Mouse (Mus musculus): ENCODE measurements at regions not wholly inside any gene's neighbourhood (a gene's known extent, or its start where the extent isn't known, plus 50 kb on each side); places are given as distances from the start of the nearest gene placed in this dataset.

GRCm38 (mm10) chr1:161601167-161601566, 106.7 kb downstream of the Tnfsf18 start:
- TF ChIP-seq CTCF (IDR thresholded peaks at IDR 0.05; ENCODE audit: low read depth) (no peak), EP300 (optimal IDR thresholded peaks at IDR 0.05) (no peak)

Data from stomach, postnatal 0 days (tissue).